Mouse (Mus musculus): ENCODE measurements around the gene Ddx25.

GRCm38 (mm10) chr9:35539001-35539750, 19.2 kb downstream of the Ddx25 start:
- TF ChIP-seq POLR2A (IDR thresholded peaks at IDR 0.05; ENCODE audit: borderline replicate concordance, control insufficient read depth, low read depth, low read length): no peak
- no peak for TF ChIP-seq CTCF (IDR thresholded peaks at IDR 0.05; ENCODE audit: control insufficient read depth, insufficient read depth, low read length)
